Mouse (Mus musculus): ENCODE measurements at regions not wholly inside any gene's neighbourhood (a gene's known extent, or its start where the extent isn't known, plus 50 kb on each side); places are given as distances from the start of the nearest gene placed in this dataset.

- WGBS, result 64% methylated on average over 4 of the region's 4 CpGs
- no peaks in the 10 kb centered on the region for H3K36me3 ChIP-seq (ENCODE audit: control insufficient read depth, insufficient read depth, low read length)
- ATAC-seq (peak; percentile 18; the same call in 1 of the 2 replicates), DNase-seq (ENCODE audit: low spot score) (peak; percentile 12)
- H3K4me3 ChIP-seq (ENCODE audit: low read depth, low read length), result no peak overlapping the region
- no peak overlapping the region for H3K9ac ChIP-seq (ENCODE audit: low read length)
- no peak overlapping the region for H3K27ac ChIP-seq (ENCODE audit: low read depth, low read length)
- no peaks in the 10 kb centered on the region for H3K9me3 ChIP-seq (replicated peaks; ENCODE audit: control insufficient read depth, low read length)
- H3K4me1 ChIP-seq (ENCODE audit: control insufficient read depth, insufficient read depth, low read length), result no peaks in the 10 kb centered on the region
- H3K4me2 ChIP-seq (ENCODE audit: low read length), result no peak overlapping the region
- H3K27me3 ChIP-seq (replicated peaks; ENCODE audit: control insufficient read depth, insufficient read depth, low read length), result no peaks in the 10 kb centered on the region
Measured at GRCm38 (mm10) chr1:141154572-141154971, 908.6 kb downstream of the Kcnt2 start.

- no peak overlapping the region for H3K9ac ChIP-seq (ENCODE audit: low read length)
- no peaks in the 10 kb centered on the region for H3K4me1 ChIP-seq (ENCODE audit: control insufficient read depth, insufficient read depth, low read length)
- H3K36me3 ChIP-seq (ENCODE audit: control insufficient read depth, insufficient read depth, low read length), result no peaks in the 10 kb centered on the region
- no peaks in the 10 kb centered on the region for H3K27me3 ChIP-seq (replicated peaks; ENCODE audit: control insufficient read depth, insufficient read depth, low read length)
- no peak overlapping the region for H3K27ac ChIP-seq (ENCODE audit: low read depth, low read length)
- 86% methylated on average over 1 of the region's 1 CpGs for WGBS
- H3K4me3 ChIP-seq (ENCODE audit: low read depth, low read length), result no peak overlapping the region
- H3K9me3 ChIP-seq (replicated peaks; ENCODE audit: control insufficient read depth, low read length), result no peaks in the 10 kb centered on the region
- H3K4me2 ChIP-seq (ENCODE audit: low read length), result no peak overlapping the region
- DNase-seq (ENCODE audit: low spot score) (no peak), ATAC-seq (no peak)
Measured at GRCm38 (mm10) chr1:141161772-141162171, 915.8 kb downstream of the Kcnt2 start.
